Mouse (Mus musculus): Measurements from ENCODE around the gene St8sia1.
"Not testable (repeated sequence)": the region's sequence is repeated elsewhere in the genome, so short reads cannot be mapped to it uniquely, and the experiment has no call there.

The St8sia1 gene

GRCm38 (mm10) chr6:142964076-142964530 lies at the start of gene St8sia1:
Gene St8sia1 (minus strand): TSS chr6:142964452.
- DNase-seq (ENCODE audit: low spot score in 2 of 2), result no peak

- no peak for DNase-seq (ENCODE audit: low spot score in 2 of 2)
Measured at GRCm38 (mm10) chr6:143012513-143013215, 48.4 kb upstream of the St8sia1 start.

GRCm38 (mm10) chr6:143008865-143009264 lies 44.6 kb upstream of the St8sia1 start:
- no peak for DNase-seq (ENCODE audit: low spot score in 2 of 2)

GRCm38 (mm10) chr6:143005209-143005608 lies 41.0 kb upstream of the St8sia1 start:
- DNase-seq (ENCODE audit: low spot score in 2 of 2), result not testable (repeated sequence)

DNA sequence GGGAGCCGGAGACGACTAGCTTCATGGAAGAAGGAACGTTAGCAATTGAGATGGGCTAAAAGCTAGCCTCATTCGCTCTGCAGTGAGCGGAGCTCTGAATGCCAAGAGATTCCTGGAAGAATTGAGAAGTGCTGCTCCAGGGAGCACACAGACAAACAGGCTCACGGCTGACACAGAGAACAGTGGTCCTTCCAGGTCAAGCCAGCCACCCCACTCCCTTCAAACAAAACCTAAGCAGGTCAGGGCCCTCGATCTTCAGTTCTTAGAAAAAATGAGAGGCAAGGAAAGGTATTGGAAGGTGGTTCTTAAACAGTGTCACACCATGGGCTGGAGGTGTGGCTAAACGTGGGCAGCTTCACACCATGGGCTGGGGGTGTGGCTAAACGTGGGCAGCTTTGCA lies 40.5 kb upstream of the St8sia1 start:
- DNase-seq (ENCODE audit: low spot score in 2 of 2), result no peak

DNA sequence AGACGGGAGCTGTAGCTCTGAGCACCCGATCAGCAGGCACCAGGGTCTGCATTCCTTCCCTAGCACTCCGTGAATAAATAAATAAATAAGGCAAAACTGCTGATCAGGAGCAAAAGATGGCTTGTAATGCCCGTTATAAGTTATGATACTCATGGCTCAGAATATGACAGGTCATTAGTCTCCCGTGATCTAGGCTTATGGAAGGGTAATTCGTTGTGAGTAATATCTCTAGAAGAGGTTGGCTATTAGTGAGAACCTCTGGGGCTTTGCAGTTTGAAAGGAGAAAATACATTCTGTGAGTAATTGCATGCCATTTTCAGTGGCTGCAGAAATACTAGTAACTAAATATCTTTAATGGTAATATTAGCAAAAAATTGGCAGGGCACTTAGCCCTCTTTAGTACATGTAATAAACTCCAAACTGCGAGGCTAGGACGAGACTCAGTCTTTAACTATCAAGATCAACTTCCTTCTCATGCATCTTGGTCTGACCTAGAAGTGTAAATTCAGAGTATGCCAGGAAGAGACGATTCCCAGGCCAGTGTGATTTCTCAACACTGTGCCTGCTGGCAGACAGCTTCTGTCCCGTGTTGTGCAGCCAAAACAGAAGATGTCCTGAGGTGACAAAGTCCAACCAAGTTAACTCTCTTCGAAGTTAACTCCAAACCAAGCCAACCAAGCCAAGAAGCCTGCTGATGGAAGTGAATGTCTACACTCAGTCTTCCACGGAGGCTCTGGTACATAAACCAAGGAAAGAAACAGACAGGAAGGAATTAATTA lies 34.2 kb upstream of the St8sia1 start:
- no peak for DNase-seq (ENCODE audit: low spot score in 2 of 2)

- DNase-seq (ENCODE audit: low spot score in 2 of 2), result no peak
Measured at GRCm38 (mm10) chr6:142996887-142997286, 32.6 kb upstream of the St8sia1 start.

DNA sequence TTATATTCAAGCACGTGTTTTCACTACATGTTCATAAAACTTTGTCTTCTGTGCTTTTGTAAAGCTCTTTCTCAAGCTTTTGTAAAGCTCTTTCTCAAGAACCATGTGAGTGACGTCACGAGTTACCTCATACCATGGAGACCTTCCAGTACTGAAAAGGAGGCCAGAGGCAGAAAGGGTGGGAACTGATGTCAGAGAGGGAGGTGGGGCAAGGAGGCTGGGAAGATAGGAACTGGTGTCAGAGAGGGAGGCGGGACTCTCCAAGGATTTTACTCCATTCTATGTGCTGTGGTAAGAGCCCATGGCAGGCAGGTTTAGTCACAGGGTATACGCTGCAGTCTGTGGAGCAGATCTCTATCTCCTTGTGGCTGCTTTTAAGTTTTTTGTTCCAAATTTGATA lies 31.3 kb upstream of the St8sia1 start:
- DNase-seq (ENCODE audit: low spot score in 2 of 2), result no peak

DNA sequence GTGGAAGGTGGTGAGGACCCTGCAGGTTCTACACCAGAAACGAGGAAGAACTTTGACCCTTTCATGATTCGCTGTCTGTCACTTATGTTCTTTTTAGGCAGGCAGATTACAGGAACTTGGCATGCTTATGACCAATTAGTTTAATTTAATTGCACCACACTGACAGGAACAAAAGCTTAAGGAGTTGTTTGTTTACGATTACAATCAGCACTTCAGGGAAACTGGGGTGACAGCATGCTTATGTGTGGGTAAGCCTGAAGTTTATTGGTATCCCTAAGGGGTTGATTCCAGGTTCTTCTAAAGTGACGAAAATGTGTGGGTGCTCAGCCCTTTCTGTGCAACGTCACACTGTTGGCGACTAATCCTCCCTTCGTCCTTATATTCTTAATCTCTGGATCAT lies 30.6 kb upstream of the St8sia1 start:
- DNase-seq (ENCODE audit: low spot score in 2 of 2), result no peak

- no peak for DNase-seq (ENCODE audit: low spot score in 2 of 2)
Measured at GRCm38 (mm10) chr6:142993705-142994698, 29.8 kb upstream of the St8sia1 start.

GRCm38 (mm10) chr6:142992971-142993370 lies 28.7 kb upstream of the St8sia1 start:
- DNase-seq (ENCODE audit: low spot score in 2 of 2), result peak in 1 of 2 experiments; percentile 57

DNA sequence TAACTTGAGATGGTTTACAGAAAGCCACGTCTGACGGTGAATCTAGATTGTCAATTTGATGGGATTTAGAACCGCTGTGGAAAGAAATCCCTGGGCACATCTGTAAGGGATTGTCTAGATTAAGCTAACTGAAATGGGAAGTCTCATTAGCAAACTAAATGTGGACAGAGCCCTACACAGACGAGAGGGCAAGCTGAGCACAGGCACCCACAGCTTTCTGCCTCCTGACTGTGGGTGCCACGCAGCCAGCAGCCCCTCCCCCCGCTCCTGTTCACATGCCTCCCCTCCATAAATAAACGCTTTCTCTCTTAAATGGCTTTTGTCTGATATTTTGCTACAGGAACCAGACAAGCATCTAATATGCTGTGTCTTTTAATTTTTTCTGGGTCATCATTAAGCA lies 27.8 kb upstream of the St8sia1 start:
- DNase-seq (ENCODE audit: low spot score in 2 of 2), result peak in 1 of 2 experiments; percentile 51

DNA sequence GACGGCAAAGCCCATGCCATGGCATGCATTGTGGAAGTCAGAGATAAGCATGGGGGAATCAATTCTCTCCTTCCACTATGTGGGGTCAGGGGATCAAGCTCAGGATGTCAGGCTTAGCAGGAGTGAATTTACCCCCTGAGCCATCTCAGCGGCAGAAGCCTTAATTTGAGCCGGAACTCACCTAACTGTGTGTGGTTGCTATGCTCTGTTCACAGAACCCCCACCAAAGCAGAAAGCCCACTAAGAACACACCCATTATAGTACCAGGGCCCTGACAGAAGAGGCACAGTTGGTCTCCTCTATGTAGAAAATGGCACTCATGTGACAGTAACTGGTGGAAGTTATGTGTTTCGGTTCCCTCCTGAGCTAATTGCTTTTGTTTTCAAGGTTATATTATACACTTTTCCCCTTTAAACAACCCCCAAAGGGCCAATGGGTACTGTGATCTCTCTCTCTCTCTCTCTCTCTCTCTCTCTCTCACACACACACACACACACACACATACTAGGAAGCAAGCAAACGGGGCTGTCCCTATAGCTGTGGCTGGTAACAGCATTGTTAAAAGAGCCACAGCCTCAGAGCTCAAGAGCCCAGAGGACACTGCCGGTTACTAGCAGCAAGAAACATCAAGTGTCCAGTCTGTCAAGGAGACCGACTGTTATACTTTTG lies 27.3 kb upstream of the St8sia1 start:
- peak in 1 of 2 experiments; percentile 53 for DNase-seq (ENCODE audit: low spot score in 2 of 2)

DNA sequence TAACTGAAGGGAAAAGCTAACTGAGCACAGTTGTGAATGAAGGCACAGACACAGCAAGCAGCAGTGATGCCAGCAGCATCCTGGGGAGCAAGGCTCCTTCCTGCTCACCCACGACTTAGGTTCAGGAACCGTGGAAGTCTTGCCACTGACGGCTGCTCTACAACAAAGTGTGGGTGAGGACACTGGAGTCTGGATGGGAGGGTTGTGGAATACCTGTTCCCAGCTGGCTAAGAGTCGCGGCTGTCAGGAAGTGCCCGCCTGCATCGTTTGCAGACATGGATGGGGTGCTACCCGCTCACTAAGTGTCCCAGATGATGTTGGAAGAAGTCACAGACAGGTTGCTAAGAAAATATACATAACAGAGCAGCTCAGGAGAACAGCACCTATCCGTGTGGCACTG lies 26.3 kb upstream of the St8sia1 start:
- DNase-seq (ENCODE audit: low spot score in 2 of 2), result no peak

- DNase-seq (ENCODE audit: low spot score in 2 of 2), result no peak
Measured at GRCm38 (mm10) chr6:142989495-142989894, 25.2 kb upstream of the St8sia1 start.

- DNase-seq (ENCODE audit: low spot score in 2 of 2), result peak; percentile 71 to 90
Measured at GRCm38 (mm10) chr6:142988753-142989152, 24.5 kb upstream of the St8sia1 start.

DNA sequence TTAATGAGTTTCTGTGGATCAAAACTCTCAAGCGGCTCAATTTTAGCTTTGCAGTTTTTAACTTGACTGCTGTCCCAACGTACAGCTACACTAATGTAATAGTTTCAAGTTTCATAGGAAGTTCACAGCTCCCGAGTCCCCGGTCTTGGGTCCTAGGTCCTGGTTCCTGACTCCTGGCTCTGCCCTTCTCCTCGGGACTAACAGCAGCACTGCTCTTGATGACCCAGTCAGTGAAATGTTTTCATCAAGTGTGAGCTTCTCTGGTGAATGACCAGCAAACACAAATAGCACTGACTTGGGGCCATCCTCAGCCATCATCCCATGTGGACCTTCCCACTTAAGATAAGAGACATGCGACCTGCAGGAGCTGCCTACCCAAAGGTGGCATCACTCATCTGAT lies 24.0 kb upstream of the St8sia1 start:
- no peak for DNase-seq (ENCODE audit: low spot score in 2 of 2)

- DNase-seq (ENCODE audit: low spot score in 2 of 2), result no peak
Measured at GRCm38 (mm10) chr6:142987616-142988015, 23.4 kb upstream of the St8sia1 start.

DNA sequence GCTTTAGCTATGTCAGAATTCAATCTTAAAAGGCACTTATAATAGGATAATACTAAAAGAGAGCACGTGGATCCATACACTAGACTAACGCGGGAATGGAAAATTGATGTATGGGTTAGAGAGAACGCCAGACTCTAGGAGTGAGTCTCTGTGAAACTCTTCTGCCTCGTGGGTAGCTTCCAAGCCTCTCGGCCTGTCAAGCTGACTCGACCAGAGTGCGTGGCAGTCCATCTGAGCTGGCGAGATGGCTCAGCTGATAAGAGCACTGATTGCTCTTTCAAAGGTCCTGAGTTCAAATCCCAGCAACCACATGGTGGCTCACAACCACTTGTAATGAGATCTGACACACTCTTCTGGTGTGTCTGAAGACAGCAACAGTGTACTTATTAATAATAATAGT lies 22.5 kb upstream of the St8sia1 start:
- DNase-seq (ENCODE audit: low spot score in 2 of 2), result not testable (repeated sequence)

DNA sequence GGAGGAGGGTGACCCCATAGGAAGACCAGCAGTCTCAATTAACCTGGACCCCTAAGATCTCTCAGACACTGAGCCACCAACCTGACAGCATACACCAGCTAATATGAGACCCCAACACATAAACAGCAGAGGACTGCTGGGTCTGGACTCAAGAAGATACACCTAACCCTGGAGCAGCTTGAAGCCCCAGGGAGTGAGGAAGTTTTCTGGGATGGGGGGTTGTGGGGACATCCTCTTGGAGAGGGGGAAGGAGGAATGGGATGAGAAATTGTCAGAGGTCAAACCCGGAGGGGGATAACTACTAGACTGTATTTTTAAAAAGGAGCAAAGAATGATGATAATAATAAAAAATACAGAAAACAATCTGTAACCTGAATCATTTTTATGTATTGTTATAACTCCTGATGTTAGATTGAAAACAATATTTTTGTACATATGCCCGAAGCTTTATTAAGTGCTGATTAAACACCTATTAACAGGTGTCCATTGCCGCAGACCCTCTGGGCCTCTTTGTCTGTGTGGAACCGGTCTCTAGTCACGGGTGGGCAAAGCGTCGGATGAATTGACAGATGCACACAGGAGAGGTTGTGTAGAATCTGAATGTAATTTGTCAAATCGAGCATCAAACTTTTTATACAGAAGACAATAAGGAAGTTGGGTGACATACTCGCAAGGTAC lies 21.4 kb upstream of the St8sia1 start:
- not testable (repeated sequence) for DNase-seq (ENCODE audit: low spot score in 2 of 2)
